Mouse (Mus musculus): ENCODE results near the gene Phf21a. TPM values are rescaled to one million over a fixed set of nuclear protein-coding genes. Genes with fewer than 3 reads are reported as not detected.

Phf21a gene
- polyA plus RNA-seq, 1 experiment from 2014 or later = 35.8 TPM

- Histone ChIP-seq H3K27ac (ENCODE audit: low read length) (no peak overlapping the region), H3K4me2 (replicated peaks; ENCODE audit: low read depth, low read length) (no peak overlapping the region), H3K27me3 (ENCODE audit: control insufficient read depth, insufficient read depth, low read length) (no peaks in the 10 kb centered on the region), H3K9ac (replicated peaks; ENCODE audit: low read depth, low read length) (no peak overlapping the region), H3K4me3 (ENCODE audit: low read depth, low read length) (no peak overlapping the region), H3K4me1 (ENCODE audit: control insufficient read depth, insufficient read depth, low read length) (peaks cover 18% of the 10 kb centered on the region), H3K9me3 (ENCODE audit: control insufficient read depth, low read depth, low read length) (no peaks in the 10 kb centered on the region), H3K36me3 (ENCODE audit: control insufficient read depth, insufficient read depth, low read length) (peaks cover 37% of the 10 kb centered on the region)
- 82% methylated on average over 22 of the region's 22 CpGs for WGBS
- ATAC-seq (ENCODE audit: insufficient number of reproducible peaks, insufficient read depth, low FRiP score, low read depth) = no peak
These were observed 292.5 kb downstream of the Phf21a start for GRCm38 (mm10) chr2:92385113-92386051.

DNA sequence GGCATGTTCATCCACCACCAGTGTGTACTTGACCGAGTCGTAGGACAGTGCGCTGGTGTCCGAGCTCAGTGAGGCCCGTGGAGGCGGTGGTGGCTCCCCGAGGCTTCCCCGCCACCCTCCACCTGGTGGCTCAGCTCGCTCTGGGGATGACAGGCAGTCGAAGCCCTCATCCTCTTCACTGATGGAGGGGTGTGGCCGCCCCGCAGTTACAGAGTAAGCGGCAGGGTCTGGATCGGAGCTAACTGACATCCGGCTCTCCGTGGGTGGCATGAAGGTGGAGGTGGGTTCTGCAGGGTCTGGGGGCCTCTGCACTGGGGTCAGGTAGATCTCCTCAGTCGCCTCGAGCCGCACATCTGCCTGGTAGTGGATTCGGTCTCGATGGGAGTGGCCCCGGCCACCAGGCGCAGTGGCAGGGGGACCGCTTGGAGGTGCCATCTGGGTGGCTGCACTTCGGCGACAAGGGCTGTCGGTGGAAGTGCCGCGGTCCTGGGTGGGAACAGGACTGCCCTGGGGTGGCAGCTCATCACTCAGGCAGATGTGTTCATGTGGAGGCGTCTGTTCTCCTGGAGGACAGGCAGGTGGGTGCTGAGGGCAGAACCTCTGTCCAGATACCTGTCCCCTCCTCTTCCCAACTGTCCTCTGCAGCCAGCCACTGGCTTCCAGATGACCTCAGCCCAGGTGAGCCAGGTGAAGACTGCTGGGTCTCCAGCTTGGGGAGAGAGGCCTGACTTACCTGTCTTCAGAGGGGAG lies 294.1 kb downstream of the Phf21a start:
- peaks cover 32% of the 10 kb centered on the region for H3K4me1 ChIP-seq (ENCODE audit: control insufficient read depth, insufficient read depth, low read length)
- H3K27ac ChIP-seq (ENCODE audit: low read length) = no peak overlapping the region
- no peak for ATAC-seq (ENCODE audit: insufficient number of reproducible peaks, insufficient read depth, low FRiP score, low read depth)
- no peaks in the 10 kb centered on the region for H3K27me3 ChIP-seq (ENCODE audit: control insufficient read depth, insufficient read depth, low read length)
- no peak overlapping the region for H3K9ac ChIP-seq (replicated peaks; ENCODE audit: low read depth, low read length)
- no peak overlapping the region for H3K4me3 ChIP-seq (ENCODE audit: low read depth, low read length)
- no peak overlapping the region for H3K4me2 ChIP-seq (replicated peaks; ENCODE audit: low read depth, low read length)
- peaks cover 34% of the 10 kb centered on the region for H3K36me3 ChIP-seq (ENCODE audit: control insufficient read depth, insufficient read depth, low read length)
- H3K9me3 ChIP-seq (ENCODE audit: control insufficient read depth, low read depth, low read length) = no peaks in the 10 kb centered on the region
- WGBS = 87% methylated on average over 30 of the region's 30 CpGs

DNA sequence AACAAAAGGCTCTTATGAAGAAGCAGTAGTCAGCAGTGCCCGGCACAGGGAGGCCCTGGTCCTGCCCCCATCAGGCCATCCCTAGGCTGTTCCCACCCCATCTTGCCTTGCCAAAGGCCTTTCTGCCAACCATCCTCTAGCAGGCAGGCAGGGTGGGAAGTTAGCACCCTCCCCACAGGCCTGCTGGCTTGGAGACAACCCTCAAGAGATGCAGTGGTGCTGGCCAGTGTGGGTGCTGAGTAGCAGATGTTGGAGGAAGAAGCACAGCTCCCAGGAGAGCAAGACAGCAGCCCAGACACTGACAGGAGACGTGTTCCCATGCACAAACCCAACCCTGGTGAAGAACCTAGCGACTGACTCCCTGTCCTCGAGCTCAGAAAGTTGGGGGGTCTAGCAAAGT lies 294.7 kb downstream of the Phf21a start:
- no peaks in the 10 kb centered on the region for H3K9me3 ChIP-seq (ENCODE audit: control insufficient read depth, low read depth, low read length)
- no peak for ATAC-seq (ENCODE audit: insufficient number of reproducible peaks, insufficient read depth, low FRiP score, low read depth)
- peak overlapping the region; percentile 82; the same call in 1 of the 2 replicates for H3K4me2 ChIP-seq (replicated peaks; ENCODE audit: low read depth, low read length)
- H3K27ac ChIP-seq (ENCODE audit: low read length) = no peak overlapping the region
- peaks cover 38% of the 10 kb centered on the region for H3K4me1 ChIP-seq (ENCODE audit: control insufficient read depth, insufficient read depth, low read length)
- H3K4me3 ChIP-seq (ENCODE audit: low read depth, low read length) = no peak overlapping the region
- WGBS = 85% methylated on average over 4 of the region's 4 CpGs
- peaks cover 27% of the 10 kb centered on the region for H3K36me3 ChIP-seq (ENCODE audit: control insufficient read depth, insufficient read depth, low read length)
- no peak overlapping the region for H3K9ac ChIP-seq (replicated peaks; ENCODE audit: low read depth, low read length)
- H3K27me3 ChIP-seq (ENCODE audit: control insufficient read depth, insufficient read depth, low read length) = no peaks in the 10 kb centered on the region

DNA sequence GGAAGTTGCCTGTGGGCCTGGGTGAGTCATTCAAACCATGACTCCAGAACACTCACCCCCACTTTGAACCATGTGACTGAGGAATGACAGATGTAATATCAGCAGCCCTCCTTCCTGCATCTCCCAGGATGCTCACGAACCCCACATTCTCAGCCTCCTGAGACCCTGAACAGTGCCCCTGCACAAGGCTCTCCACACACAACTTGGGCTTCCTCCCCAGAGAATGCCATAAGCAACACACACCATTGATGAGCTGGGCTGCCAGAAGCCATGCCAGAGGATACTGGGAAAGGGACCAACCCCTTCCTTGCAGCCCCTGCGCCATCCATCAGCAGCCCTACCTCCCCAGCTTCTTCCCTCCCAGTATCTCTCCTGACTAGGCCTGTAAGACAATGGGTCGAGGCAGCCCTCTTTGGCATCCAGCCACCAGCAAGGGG lies 295.2 kb downstream of the Phf21a start:
- Histone ChIP-seq H3K27me3 (ENCODE audit: control insufficient read depth, insufficient read depth, low read length) (no peaks in the 10 kb centered on the region), H3K4me2 (replicated peaks; ENCODE audit: low read depth, low read length) (peak overlapping the region; percentile 82), H3K36me3 (ENCODE audit: control insufficient read depth, insufficient read depth, low read length) (peaks cover 24% of the 10 kb centered on the region), H3K4me1 (ENCODE audit: control insufficient read depth, insufficient read depth, low read length) (peaks cover 38% of the 10 kb centered on the region), H3K9me3 (ENCODE audit: control insufficient read depth, low read depth, low read length) (no peaks in the 10 kb centered on the region), H3K9ac (replicated peaks; ENCODE audit: low read depth, low read length) (no peak overlapping the region; the same call in 1 of the 2 replicates), H3K27ac (ENCODE audit: low read length) (no peak overlapping the region), H3K4me3 (ENCODE audit: low read depth, low read length) (peak overlapping the region; percentile 68)
- ATAC-seq (ENCODE audit: insufficient number of reproducible peaks, insufficient read depth, low FRiP score, low read depth) = no peak
- WGBS = 47% methylated on average over 3 of the region's 3 CpGs

- H3K36me3 ChIP-seq (ENCODE audit: control insufficient read depth, insufficient read depth, low read length) = peaks cover 20% of the 10 kb centered on the region
- H3K9me3 ChIP-seq (ENCODE audit: control insufficient read depth, low read depth, low read length) = no peaks in the 10 kb centered on the region
- no peaks in the 10 kb centered on the region for H3K27me3 ChIP-seq (ENCODE audit: control insufficient read depth, insufficient read depth, low read length)
- ATAC-seq (ENCODE audit: insufficient number of reproducible peaks, insufficient read depth, low FRiP score, low read depth) = peak; percentile 89
- H3K9ac ChIP-seq (replicated peaks; ENCODE audit: low read depth, low read length) = peak overlapping the region; percentile 49
- WGBS = under 1% methylated on average over 57 of the region's 62 CpGs
- peak overlapping the region; percentile 68 for H3K4me3 ChIP-seq (ENCODE audit: low read depth, low read length)
- peaks cover 38% of the 10 kb centered on the region for H3K4me1 ChIP-seq (ENCODE audit: control insufficient read depth, insufficient read depth, low read length)
- H3K27ac ChIP-seq (ENCODE audit: low read length) = peak overlapping the region; percentile 35; the same call in 1 of the 2 replicates
- peak overlapping the region; percentile 82 for H3K4me2 ChIP-seq (replicated peaks; ENCODE audit: low read depth, low read length)
These were observed 296.1 kb downstream of the Phf21a start for GRCm38 (mm10) chr2:92388891-92389641.

DNA sequence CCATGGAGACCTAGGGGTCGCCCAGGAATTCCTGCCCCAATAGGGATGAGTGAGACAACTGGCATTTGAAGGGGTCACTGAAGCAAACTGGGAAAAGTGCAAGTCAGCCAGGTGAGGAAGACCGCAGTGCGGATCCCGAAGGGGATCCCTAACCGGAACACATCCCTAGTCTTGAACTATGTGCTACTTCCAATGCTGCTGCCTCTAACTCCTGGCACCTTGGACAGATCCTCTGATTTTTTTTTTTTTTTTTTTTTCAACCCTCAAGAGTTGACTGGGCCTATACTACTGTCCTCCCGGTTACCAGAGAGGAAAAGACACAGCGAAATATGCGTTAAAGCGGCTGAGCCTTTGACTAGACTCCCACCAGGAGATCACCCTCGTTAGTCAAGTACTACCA lies 296.7 kb downstream of the Phf21a start:
- no peaks in the 10 kb centered on the region for H3K27me3 ChIP-seq (ENCODE audit: control insufficient read depth, insufficient read depth, low read length)
- peaks cover 38% of the 10 kb centered on the region for H3K4me1 ChIP-seq (ENCODE audit: control insufficient read depth, insufficient read depth, low read length)
- no peak for ATAC-seq (ENCODE audit: insufficient number of reproducible peaks, insufficient read depth, low FRiP score, low read depth)
- no peaks in the 10 kb centered on the region for H3K9me3 ChIP-seq (ENCODE audit: control insufficient read depth, low read depth, low read length)
- peak overlapping the region; percentile 82 for H3K4me2 ChIP-seq (replicated peaks; ENCODE audit: low read depth, low read length)
- 7% methylated on average over 10 of the region's 10 CpGs for WGBS
- peaks cover 16% of the 10 kb centered on the region for H3K36me3 ChIP-seq (ENCODE audit: control insufficient read depth, insufficient read depth, low read length)
- no peak overlapping the region for H3K27ac ChIP-seq (ENCODE audit: low read length)
- peak overlapping the region; percentile 68 for H3K4me3 ChIP-seq (ENCODE audit: low read depth, low read length)
- H3K9ac ChIP-seq (replicated peaks; ENCODE audit: low read depth, low read length) = no peak overlapping the region

- Histone ChIP-seq H3K4me1 (ENCODE audit: control insufficient read depth, insufficient read depth, low read length) (peaks cover 38% of the 10 kb centered on the region), H3K27me3 (ENCODE audit: control insufficient read depth, insufficient read depth, low read length) (no peaks in the 10 kb centered on the region), H3K4me2 (replicated peaks; ENCODE audit: low read depth, low read length) (peak overlapping the region; percentile 82; the same call in 1 of the 2 replicates), H3K9me3 (ENCODE audit: control insufficient read depth, low read depth, low read length) (no peaks in the 10 kb centered on the region), H3K27ac (ENCODE audit: low read length) (no peak overlapping the region), H3K4me3 (ENCODE audit: low read depth, low read length) (no peak overlapping the region), H3K36me3 (ENCODE audit: control insufficient read depth, insufficient read depth, low read length) (peaks cover 10% of the 10 kb centered on the region), H3K9ac (replicated peaks; ENCODE audit: low read depth, low read length) (no peak overlapping the region)
- 78% methylated on average over 6 of the region's 6 CpGs for WGBS
- ATAC-seq (ENCODE audit: insufficient number of reproducible peaks, insufficient read depth, low FRiP score, low read depth) = no peak
These were observed 297.5 kb downstream of the Phf21a start for GRCm38 (mm10) chr2:92390206-92390930.

Data from stomach, embryonic 14.5 days (tissue).